19 mouse cellular contexts compared by ENCODE assay signal in genomic region chr5:92262646-92263045, GRCm38 (mm10). TPM values are rescaled to one million over a fixed set of nuclear protein-coding genes. Genes with fewer than 3 reads are reported as not detected.
"Had no signal": no experiment of that assay in that cellular context is flagged by ENCODE, and none has a peak within 500 bp of the region (broad histone marks: within the 10 kb centered on the region; RNA-seq: fewer than 3 reads in every experiment).

No protein-coding gene starts in this region.

- H3K9ac ChIP-seq: liver, embryonic 15.5 days; lung, embryonic 14.5 days; midbrain, embryonic 13.5 days had no signal

- H3K27ac ChIP-seq: limb, embryonic 10.5 days; liver, embryonic 15.5 days; midbrain, embryonic 13.5 days; stomach, postnatal 0 days had no signal

- H3K4me1 ChIP-seq: liver, embryonic 15.5 days had no signal

- H3K36me3 ChIP-seq: liver, embryonic 15.5 days; midbrain, embryonic 13.5 days had no signal

- H3K4me3 ChIP-seq: layer of hippocampus, adult 2 months; limb, embryonic 10.5 days; liver, embryonic 15.5 days; midbrain, embryonic 13.5 days had no signal

- ATAC-seq: midbrain, embryonic 13.5 days had no signal

- H3K9me3 ChIP-seq: limb, embryonic 10.5 days; liver, embryonic 15.5 days; midbrain, embryonic 13.5 days had no signal

- H3K4me2 ChIP-seq: liver, embryonic 11.5 days; liver, embryonic 15.5 days; lung, embryonic 14.5 days; midbrain, embryonic 13.5 days had no signal

- DNase-seq: kidney, adult 18-20 months; kidney, postnatal 10 days; kidney, postnatal 4 days; lung, embryonic 14.5 days; lung, postnatal 10 days; lung, postnatal 4 days; right cerebral cortex, postnatal 25 days; thymus, adult 18-20 months; thymus, postnatal 14 days had no signal

RNA-seq across cellular contexts. Expression of gene U90926, which starts 47.4 kb away (rescaled TPM):
- polyA plus RNA-seq: kidney, embryonic 14.5 days; limb, embryonic 10.5 days; limb, embryonic 14.5 days; liver, embryonic 11.5 days; liver, embryonic 15.5 days; lung, embryonic 14.5 days; midbrain, embryonic 13.5 days; neural tube, embryonic 14.5 days; small intestine, adult 2 months; stomach, postnatal 0 days had no signal
